Mouse (Mus musculus): ENCODE measurements around the gene Trmt112.

- TF ChIP-seq CTCF (IDR thresholded peaks at IDR 0.05; ENCODE audit: borderline replicate concordance, insufficient read depth, low read length) (no peak), POLR2A (IDR thresholded peaks at IDR 0.05; ENCODE audit: low read depth, low read length) (no peak)
Observed at GRCm38 (mm10) chr19:6906199-6906598, 3.3 kb upstream of the Trmt112 start.

Data from embryonic fibroblast, embryonic 13.5 days (primary cell).